Mouse (Mus musculus): ENCODE measurements around the gene Fat1.

Fat1 gene

GRCm38 (mm10) chr8:44934850-44935497 lies at the start of gene Fat1:
TSS of gene Fat1 (plus strand) at chr8:44935447.
- DNase-seq = peak; percentile 90

- DNase-seq = no peak
These were observed 40.6 kb upstream of the Fat1 start for GRCm38 (mm10) chr8:44894626-44895025.

- DNase-seq = no peak
These were observed 35.7 kb upstream of the Fat1 start for GRCm38 (mm10) chr8:44899575-44899991.

GRCm38 (mm10) chr8:44911126-44911903 lies 23.9 kb upstream of the Fat1 start:
- no peak for DNase-seq

GRCm38 (mm10) chr8:44919487-44920082 lies 15.7 kb upstream of the Fat1 start:
- no peak for DNase-seq

- no peak for DNase-seq
These were observed 14.7 kb upstream of the Fat1 start for GRCm38 (mm10) chr8:44920379-44921032.

- DNase-seq = no peak
These were observed 10.3 kb upstream of the Fat1 start for GRCm38 (mm10) chr8:44924995-44925394.

- no peak for DNase-seq
These were observed 5.2 kb upstream of the Fat1 start for GRCm38 (mm10) chr8:44930058-44930457.

GRCm38 (mm10) chr8:44932546-44933342 lies 2.5 kb upstream of the Fat1 start:
- DNase-seq = no peak

GRCm38 (mm10) chr8:44933478-44933877 lies 1.8 kb upstream of the Fat1 start:
- no peak for DNase-seq

GRCm38 (mm10) chr8:44934416-44934815 lies 831 bp upstream of the Fat1 start:
- no peak for DNase-seq

GRCm38 (mm10) chr8:44935741-44936140 lies 494 bp downstream of the Fat1 start:
- peak; percentile 92 for DNase-seq

GRCm38 (mm10) chr8:44936481-44936961 lies 1.3 kb downstream of the Fat1 start:
- peak; percentile 52 for DNase-seq

GRCm38 (mm10) chr8:44937141-44937825 lies 2.0 kb downstream of the Fat1 start:
- peak; percentile 73 for DNase-seq

- peak; percentile 88 for DNase-seq
These were observed 2.8 kb downstream of the Fat1 start for GRCm38 (mm10) chr8:44937905-44938642.

GRCm38 (mm10) chr8:44938643-44938979 lies 3.4 kb downstream of the Fat1 start:
- DNase-seq = no peak

- DNase-seq = peak; percentile 3
These were observed 10.3 kb downstream of the Fat1 start for GRCm38 (mm10) chr8:44945577-44945976.

GRCm38 (mm10) chr8:44948597-44948996 lies 13.3 kb downstream of the Fat1 start:
- DNase-seq = no peak

GRCm38 (mm10) chr8:44960455-44960854 lies 25.2 kb downstream of the Fat1 start:
- DNase-seq = no peak

GRCm38 (mm10) chr8:44960906-44961305 lies 25.7 kb downstream of the Fat1 start:
- DNase-seq = no peak

- no peak for DNase-seq
These were observed 26.2 kb downstream of the Fat1 start for GRCm38 (mm10) chr8:44961492-44961891.

Data from cerebellum, adult 9-10 months (tissue).